Mouse (Mus musculus) kidney, postnatal 0 days (tissue): ENCODE results near the gene Cbx4. TPM values are rescaled to one million over a fixed set of nuclear protein-coding genes. Genes with fewer than 3 reads are reported as not detected.

ENCODE experiments used
- ATAC-seq: fragments of 200-750 bp; cut with Nextera tagmentation; replicated peaks from 2 replicates; pipeline ENCODE4 v1.8.0; 2017; ENCODE audit warnings: low read depth, moderate number of reproducible peaks, moderate TSS enrichment, moderate library complexity; ENCODE audit not compliant: low FRiP score
- DNase-seq: peaks from one replicate; pipeline ENCODE4 v3.0.0-alpha.2; 2016; ENCODE audit warnings: low spot score
- H3K27ac ChIP-seq: fragments of 300-500 bp; sonication (generic); 2 replicates; pipeline ENCODE4 v1.5.1; 2014; ENCODE audit warnings: mild to moderate bottlenecking
- H3K27me3 ChIP-seq: fragments of 300-500 bp; sonication (generic); 2 replicates; pipeline ENCODE4 v1.6.1; 2014; ENCODE audit warnings: low read length, mixed read lengths; ENCODE audit not compliant: insufficient read depth
- H3K36me3 ChIP-seq: fragments of 300-500 bp; sonication (generic); 2 replicates; pipeline ENCODE4 v1.6.1; 2014; ENCODE audit warnings: low read length, mixed read lengths; ENCODE audit not compliant: insufficient read depth
- H3K4me1 ChIP-seq: fragments of 300-500 bp; sonication (generic); replicated peaks from 2 replicates; pipeline ENCODE4 v1.6.1; 2014; ENCODE audit warnings: antibody characterized with exemption, low read length, mixed read lengths; ENCODE audit not compliant: insufficient read depth
- H3K4me2 ChIP-seq: fragments of 300-500 bp; sonication (generic); 2 replicates; pipeline ENCODE4 v1.6.1; 2014; ENCODE audit warnings: mild to moderate bottlenecking, low read length, moderate library complexity, mixed read lengths
- H3K4me3 ChIP-seq: fragments of 300-500 bp; sonication (generic); replicated peaks from 2 replicates; pipeline ENCODE4 v1.5.1; 2014; ENCODE audit warnings: low read depth, low read length
- H3K9ac ChIP-seq: fragments of 300-500 bp; sonication (generic); 2 replicates; pipeline ENCODE4 v1.6.1; 2014; ENCODE audit warnings: low read depth, low read length
- H3K9me3 ChIP-seq: fragments of 300-500 bp; sonication (generic); replicated peaks from 2 replicates; pipeline ENCODE4 v1.6.1; 2016; ENCODE audit warnings: low read length, inconsistent platforms, mixed read lengths
- CTCF ChIP-seq: IDR thresholded peaks from 2 replicates; pipeline ENCODE4 v1.5.1; 2016; ENCODE audit warnings: antibody characterized with exemption, low read depth, mild to moderate bottlenecking, moderate library complexity
- WGBS: fragments of 180-500 bp; shearing (Covaris S2); extraction: QIAGEN DNeasy Blood & Tissue Kit; methylation state at CpG from one replicate; pipeline ENCODE4 v1.1.7; 2014; 5-methylcytosine and 5-hydroxymethylcytosine counted together
- polyA plus RNA-seq: library from polyadenylated mRNA; unstranded; fragments of >200 nt; fragmentation: Nextera tagmentation; extraction: Ambion mirVana; gene quantifications from 2 replicates; pipeline ENCODE4 v1.2.1, GENCODE M21; 2015

The Cbx4 gene
- polyA plus RNA-seq, 1 experiment from 2014 or later, result 9.7 TPM

GRCm38 (mm10) chr11:119077755-119078154 is 8.3 kb downstream of the Cbx4 start:
- Histone ChIP-seq H3K9me3 (no peaks in the 10 kb centered on the region), H3K4me3 (no peak overlapping the region), H3K4me2 (no peak overlapping the region), H3K36me3 (peaks cover 19% of the 10 kb centered on the region), H3K4me1 (peaks cover 30% of the 10 kb centered on the region), H3K9ac (no peak overlapping the region), H3K27ac (no peak overlapping the region), H3K27me3 (no peaks in the 10 kb centered on the region)
- TF ChIP-seq CTCF, result no peak
- ATAC-seq (no peak), DNase-seq (no peak)
- WGBS, result 78% methylated on average over 4 of the region's 4 CpGs

GRCm38 (mm10) chr11:119075805-119076204 is 10.2 kb downstream of the Cbx4 start:
- H3K27ac ChIP-seq, result no peak overlapping the region
- H3K9me3 ChIP-seq, result no peaks in the 10 kb centered on the region
- DNase-seq (no peak), ATAC-seq (no peak)
- H3K4me3 ChIP-seq, result no peak overlapping the region
- no peaks in the 10 kb centered on the region for H3K27me3 ChIP-seq
- 88% methylated on average over 5 of the region's 5 CpGs for WGBS
- TF ChIP-seq CTCF, result no peak
- H3K9ac ChIP-seq, result no peak overlapping the region
- no peak overlapping the region for H3K4me2 ChIP-seq
- peaks cover 20% of the 10 kb centered on the region for H3K4me1 ChIP-seq
- H3K36me3 ChIP-seq, result peaks cover 4% of the 10 kb centered on the region

GRCm38 (mm10) chr11:119073876-119074433 is 12.1 kb downstream of the Cbx4 start:
- WGBS, result 65% methylated on average over 6 of the region's 6 CpGs
- H3K4me3 ChIP-seq, result no peak overlapping the region
- H3K27me3 ChIP-seq, result no peaks in the 10 kb centered on the region

GRCm38 (mm10) chr11:119072986-119073385 is 13.0 kb downstream of the Cbx4 start:
- ATAC-seq, result no peak
- WGBS, result 51% methylated on average over 6 of the region's 6 CpGs

More at GRCm38 (mm10) chr11:119073876-119074433, 12.1 kb downstream of the Cbx4 start:
- ATAC-seq (no peak), DNase-seq (no peak)
- Histone ChIP-seq H3K36me3 (no peaks in the 10 kb centered on the region), H3K27ac (no peak overlapping the region), H3K9ac (no peak overlapping the region), H3K4me1 (peaks cover 10% of the 10 kb centered on the region; the same call in 1 of the 2 replicates), H3K4me2 (no peak overlapping the region), H3K9me3 (no peaks in the 10 kb centered on the region)
- TF ChIP-seq CTCF, result no peak

GRCm38 (mm10) chr11:119072239-119072638 is 13.8 kb downstream of the Cbx4 start:
- Histone ChIP-seq H3K4me1 (no peaks in the 10 kb centered on the region), H3K27ac (no peak overlapping the region), H3K9me3 (no peaks in the 10 kb centered on the region), H3K4me2 (no peak overlapping the region), H3K9ac (no peak overlapping the region), H3K4me3 (no peak overlapping the region), H3K36me3 (no peaks in the 10 kb centered on the region), H3K27me3 (no peaks in the 10 kb centered on the region)
- TF ChIP-seq CTCF, result no peak
- DNase-seq (no peak), ATAC-seq (no peak)
- 74% methylated on average over 7 of the region's 7 CpGs for WGBS

More at GRCm38 (mm10) chr11:119072986-119073385, 13.0 kb downstream of the Cbx4 start:
- H3K36me3 ChIP-seq, result no peaks in the 10 kb centered on the region
- no peaks in the 10 kb centered on the region for H3K27me3 ChIP-seq
- no peak overlapping the region for H3K27ac ChIP-seq
- DNase-seq, result no peak
- no peak overlapping the region for H3K9ac ChIP-seq
- no peak for TF ChIP-seq CTCF
- no peak overlapping the region for H3K4me3 ChIP-seq
- 0 out of 2 replicates have a peak, but pooled peaks cover under 1% of the 10 kb centered on the region for H3K4me1 ChIP-seq
- no peak overlapping the region for H3K4me2 ChIP-seq
- H3K9me3 ChIP-seq, result no peaks in the 10 kb centered on the region

- no peak for DNase-seq
- H3K27me3 ChIP-seq, result no peaks in the 10 kb centered on the region
- H3K27ac ChIP-seq, result no peak overlapping the region
- 80% methylated on average over 8 of the region's 8 CpGs for WGBS
- no peak overlapping the region for H3K9ac ChIP-seq
- no peak overlapping the region for H3K4me3 ChIP-seq
- ATAC-seq, result no peak
- no peaks in the 10 kb centered on the region for H3K4me1 ChIP-seq
- no peaks in the 10 kb centered on the region for H3K9me3 ChIP-seq
- H3K36me3 ChIP-seq, result no peaks in the 10 kb centered on the region
- H3K4me2 ChIP-seq, result no peak overlapping the region
- TF ChIP-seq CTCF, result no peak
Observed at GRCm38 (mm10) chr11:119066841-119067240, 19.2 kb downstream of the Cbx4 start.

GRCm38 (mm10) chr11:119059256-119059655 is 26.8 kb downstream of the Cbx4 start:
- peaks cover 26% of the 10 kb centered on the region for H3K4me1 ChIP-seq
- 8% methylated on average over 3 of the region's 3 CpGs for WGBS
- peaks cover 52% of the 10 kb centered on the region for H3K27me3 ChIP-seq

More at GRCm38 (mm10) chr11:119059256-119059655, 26.8 kb downstream of the Cbx4 start:
- TF ChIP-seq CTCF, result no peak
- H3K4me3 ChIP-seq, result no peak overlapping the region
- H3K9ac ChIP-seq, result no peak overlapping the region
- no peak overlapping the region for H3K27ac ChIP-seq
- no peak overlapping the region for H3K4me2 ChIP-seq
- ATAC-seq (no peak), DNase-seq (no peak)
- no peaks in the 10 kb centered on the region for H3K9me3 ChIP-seq
- no peaks in the 10 kb centered on the region for H3K36me3 ChIP-seq
